Mouse (Mus musculus) left cerebral cortex, postnatal 36 days (tissue): ENCODE measurements around the gene Sh3bgr. TPM values are rescaled to one million over a fixed set of nuclear protein-coding genes. Genes with fewer than 3 reads are reported as not detected.

Source experiments
- DNase-seq, 2 experiments: peaks; one replicate each; pipeline ENCODE4 v3.0.0; 2021 to 2022; ENCODE audit warnings: low spot score in 2 of 2, mixed read lengths in 1 of 2
- intact Hi-C: fragments of 180-260 bp; cut with DNase I; formaldehyde crosslinking; loops from one replicate; pipeline ENCODE4 v1.15.1; 2025
- total RNA-seq, 2 experiments: library from RNA; stranded (reverse); gene quantifications; 2 replicates each; pipeline ENCODE4 v1.2.3; 2021

Gene Sh3bgr
- total RNA-seq: 1 to 10 TPM; 1.2 to 2.7 TPM

GRCm38 (mm10) chr16:96199913-96200701, at the start of gene Sh3bgr:
Sh3bgr (plus strand) TSS chr16:96200450.
- peak in 1 of 2 experiments; percentile 17 for DNase-seq

GRCm38 (mm10) chr16:96150995-96151394, 49.3 kb upstream of the Sh3bgr start:
- intact Hi-C loops: loop anchor here (10.0 kb wide), 1 partner anchor 106 kb away; no protein-coding TSS in a partner anchor
- no peak for DNase-seq

More at GRCm38 (mm10) chr16:96199913-96200701, at the start of gene Sh3bgr:
- intact Hi-C loops: no loop called here

- peak; percentile 28 to 49 for DNase-seq
- intact Hi-C loops: loop anchor here (10.0 kb wide), 1 partner anchor 107 kb away; no protein-coding TSS in a partner anchor
Observed at GRCm38 (mm10) chr16:96151551-96151950, 48.7 kb upstream of the Sh3bgr start.

GRCm38 (mm10) chr16:96154476-96154875, 45.8 kb upstream of the Sh3bgr start:
- intact Hi-C loops: loop anchor here (10.0 kb wide), 1 partner anchor 110 kb away; no protein-coding TSS in a partner anchor
- DNase-seq: no peak

GRCm38 (mm10) chr16:96156019-96156418, 44.2 kb upstream of the Sh3bgr start:
- DNase-seq: peak; percentile 65 to 72
- intact Hi-C loops: loop anchor here (5.0 to 10.0 kb wide), 2 partner anchors 36 to 111 kb away; partner anchors contain the start of gene Lca5l

- peak; percentile 70 to 78 for DNase-seq
- intact Hi-C loops: loop anchor here (5.0 to 10.0 kb wide), 2 partner anchors 35 to 112 kb away; partner anchors contain the start of gene Lca5l
Observed at GRCm38 (mm10) chr16:96157171-96157570, 43.1 kb upstream of the Sh3bgr start.

GRCm38 (mm10) chr16:96158511-96159080, 41.7 kb upstream of the Sh3bgr start:
- intact Hi-C loops: loop anchor here (5.0 to 10.0 kb wide), 2 partner anchors 34 to 114 kb away; partner anchors contain the start of gene Lca5l
- DNase-seq: no peak

GRCm38 (mm10) chr16:96159091-96159731, 41.0 kb upstream of the Sh3bgr start:
- peak; percentile 35 to 55 for DNase-seq
- intact Hi-C loops: loop anchor here (5.0 to 10.0 kb wide), 2 partner anchors 33 to 114 kb away; partner anchors contain the start of gene Lca5l

- intact Hi-C loops: loop anchor here (5.0 to 10.0 kb wide), 2 partner anchors 32 to 115 kb away; partner anchors contain the start of gene Lca5l
- no peak for DNase-seq
Observed at GRCm38 (mm10) chr16:96159794-96160346, 40.4 kb upstream of the Sh3bgr start.

GRCm38 (mm10) chr16:96160927-96161326, 39.3 kb upstream of the Sh3bgr start:
- intact Hi-C loops: no loop called here
- DNase-seq: no peak

- DNase-seq: no peak
- intact Hi-C loops: no loop called here
Observed at GRCm38 (mm10) chr16:96161336-96161735, 38.9 kb upstream of the Sh3bgr start.

GRCm38 (mm10) chr16:96165723-96166264, 34.5 kb upstream of the Sh3bgr start:
- no peak for DNase-seq
- intact Hi-C loops: no loop called here

- no peak for DNase-seq
- intact Hi-C loops: no loop called here
Observed at GRCm38 (mm10) chr16:96168837-96169236, 31.4 kb upstream of the Sh3bgr start.

GRCm38 (mm10) chr16:96173648-96174047, 26.6 kb upstream of the Sh3bgr start:
- intact Hi-C loops: no loop called here
- no peak for DNase-seq

- DNase-seq: no peak
- intact Hi-C loops: no loop called here
Observed at GRCm38 (mm10) chr16:96175399-96175798, 24.9 kb upstream of the Sh3bgr start.

- intact Hi-C loops: no loop called here
- no peak for DNase-seq
Observed at GRCm38 (mm10) chr16:96179156-96179555, 21.1 kb upstream of the Sh3bgr start.

- DNase-seq: no peak
- intact Hi-C loops: no loop called here
Observed at GRCm38 (mm10) chr16:96187619-96188018, 12.6 kb upstream of the Sh3bgr start.

GRCm38 (mm10) chr16:96191531-96192506, 8.4 kb upstream of the Sh3bgr start, which contains the start of gene Lca5l:
Lca5l (minus strand) TSS chr16:96192271.
- intact Hi-C loops: loop anchor here (5.0 kb wide), 1 partner anchor 35 kb away; no protein-coding TSS in a partner anchor
- peak; percentile 99 to 100 for DNase-seq
